Comparison of ENCODE assay signal across 13 mouse cellular contexts in genomic region chr6:127236510-127237109, GRCm38 (mm10).
DNase-seq lines count a peak whose midpoint lies in the region; ATAC-seq lines count a peak whose summit lies in the region.
"Had no signal": no experiment of that assay in that cellular context is flagged by ENCODE, and none has a peak within 500 bp of the region (broad histone marks: within the 10 kb centered on the region; RNA-seq: fewer than 3 reads in every experiment).

No protein-coding gene starts in this region.

- no peaks in the 10 kb centered on the region for H3K9me3 ChIP-seq in intestine, embryonic 15.5 days
- H3K9me3 ChIP-seq in kidney, embryonic 15.5 days (replicated peaks): no peaks in the 10 kb centered on the region

- no peaks in the 10 kb centered on the region for H3K36me3 ChIP-seq in intestine, embryonic 15.5 days
- no peaks in the 10 kb centered on the region for H3K36me3 ChIP-seq in kidney, embryonic 15.5 days
- H3K36me3 ChIP-seq: limb, embryonic 12.5 days had no signal

- no peak overlapping the region for H3K4me2 ChIP-seq in intestine, embryonic 15.5 days (replicated peaks)
- H3K4me2 ChIP-seq in kidney, embryonic 15.5 days: no peak overlapping the region
- H3K4me2 ChIP-seq: heart, embryonic 11.5 days; limb, embryonic 12.5 days had no signal

- H3K4me1 ChIP-seq in intestine, embryonic 15.5 days (replicated peaks): no peaks in the 10 kb centered on the region
- peaks cover 11% of the 10 kb centered on the region; the same call in 1 of the 2 replicates for H3K4me1 ChIP-seq in kidney, embryonic 15.5 days

- no peak overlapping the region for H3K4me3 ChIP-seq in intestine, embryonic 15.5 days (replicated peaks)
- H3K4me3 ChIP-seq in kidney, embryonic 15.5 days (replicated peaks): no peak overlapping the region
- H3K4me3 ChIP-seq: erythroblast, embryonic 14.5 days; limb, embryonic 12.5 days had no signal

- peak; percentile 89 for ATAC-seq in frontal cortex, adult (ENCODE audit: low TSS enrichment)
- ATAC-seq in megakaryocyte, adult 5-6 weeks (ENCODE audit: poor library complexity, severe bottlenecking): peak; percentile 89
- no peak for ATAC-seq in intestine, embryonic 15.5 days
- ATAC-seq in kidney, embryonic 15.5 days (replicated peaks; ENCODE audit: low FRiP score): no peak
- ATAC-seq: Patski had no signal

- 76% methylated on average over 4 of the region's 4 CpGs for WGBS in intestine, embryonic 15.5 days
- 71% methylated on average over 4 of the region's 4 CpGs for WGBS in kidney, embryonic 15.5 days

- DNase-seq in frontal cortex, postnatal 25 days (ENCODE audit: low spot score in 2 of 2): no peak
- DNase-seq in right cerebral cortex, adult 18-20 months: peak; percentile 27
- no peak for DNase-seq in right cerebral cortex, postnatal 14 days
- DNase-seq in telencephalon, adult 2 months (ENCODE audit: low read depth, low spot score): peak; percentile 34
- DNase-seq: adrenal gland, postnatal 10 days had no signal

- H3K27me3 ChIP-seq in intestine, embryonic 15.5 days (replicated peaks): no peaks in the 10 kb centered on the region
- H3K27me3 ChIP-seq in kidney, embryonic 15.5 days: no peaks in the 10 kb centered on the region
- H3K27me3 ChIP-seq: limb, embryonic 12.5 days; Patski had no signal

- H3K27ac ChIP-seq in intestine, embryonic 15.5 days: no peak overlapping the region
- no peak overlapping the region for H3K27ac ChIP-seq in kidney, embryonic 15.5 days
- H3K27ac ChIP-seq: limb, embryonic 12.5 days had no signal

- no peak overlapping the region for H3K9ac ChIP-seq in intestine, embryonic 15.5 days
- no peak overlapping the region for H3K9ac ChIP-seq in kidney, embryonic 15.5 days
- H3K9ac ChIP-seq: limb, embryonic 12.5 days had no signal

Comparison
In these comparisons a context has a peak if more than half of its experiments do, and no peak if none do; other contexts are left out.
1. DNase-seq: peak in right cerebral cortex, adult 18-20 months (single experiment) and telencephalon, adult 2 months (single experiment); none in frontal cortex, postnatal 25 days (0 of 2) and right cerebral cortex, postnatal 14 days (single experiment).
2. ATAC-seq: peak in frontal cortex, adult (single experiment) and megakaryocyte, adult 5-6 weeks (single experiment); none in intestine, embryonic 15.5 days (single experiment) and kidney, embryonic 15.5 days (single experiment).